Mouse (Mus musculus): ENCODE data around the gene Gm28048.

DNA sequence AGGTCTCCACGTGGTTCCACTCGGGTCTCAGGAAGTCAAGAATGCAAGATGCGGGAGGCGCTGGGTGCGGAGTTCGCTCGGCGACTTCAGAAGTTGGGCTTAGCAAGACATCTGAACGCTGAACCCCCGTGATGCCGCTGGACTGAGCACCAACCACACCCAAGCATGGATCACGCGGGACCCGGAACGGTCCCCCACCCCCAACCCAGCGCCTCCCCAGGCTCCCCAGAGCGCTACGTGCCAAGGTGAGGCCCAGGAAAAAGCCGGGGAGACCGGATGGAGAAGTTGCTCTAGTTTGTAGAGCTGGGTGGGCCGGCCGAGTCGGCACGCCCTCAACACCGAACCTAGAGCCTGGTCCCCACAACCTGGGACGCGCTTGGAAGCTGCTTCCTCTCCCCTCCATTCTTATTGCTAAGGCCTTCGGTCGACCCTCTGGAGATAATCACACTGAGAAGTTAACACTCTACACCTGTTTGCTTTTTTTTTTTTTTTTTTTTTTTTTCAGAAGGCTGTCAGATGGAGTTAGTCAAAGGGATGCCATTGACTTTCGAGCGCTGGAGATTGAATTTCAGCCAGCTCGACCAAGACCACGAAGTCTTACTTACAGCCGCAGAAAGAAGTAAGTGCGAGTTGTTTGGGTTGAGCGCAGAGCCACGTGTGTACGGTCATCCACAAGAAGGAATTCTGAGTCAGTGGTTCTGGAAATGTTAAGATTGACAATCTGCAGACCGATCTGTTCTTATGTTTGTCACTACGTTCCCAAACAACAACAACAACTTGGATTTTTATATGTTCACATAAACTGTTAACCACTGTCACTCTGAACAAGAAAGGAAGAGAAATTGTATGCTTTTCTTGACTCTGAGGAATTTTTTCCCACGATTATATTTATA is 121.3 kb downstream of the Gm28048 start, which contains the start of gene B3gnt2:
- TF ChIP-seq CTCF (IDR thresholded peaks at IDR 0.05; ENCODE audit: borderline replicate concordance, insufficient read depth, low read depth, low read length), result no peak
- TF ChIP-seq POLR2A (IDR thresholded peaks at IDR 0.05; ENCODE audit: borderline replicate concordance, insufficient read depth, low read length), result no peak

Measured in cerebellum, adult 2 months (tissue).